Mouse (Mus musculus): Measurements from ENCODE around the gene Vmn2r117. TPM values are rescaled to one million over a fixed set of nuclear protein-coding genes. Genes with fewer than 3 reads are reported as not detected.
"Not testable (repeated sequence)": the region's sequence is repeated elsewhere in the genome, so short reads cannot be mapped to it uniquely, and the experiment has no call there.

Gene Vmn2r117
- not detected in 2 replicates for polyA plus RNA-seq (2015; fragmentation: Nextera tagmentation; extraction: Ambion mirVana)

DNA sequence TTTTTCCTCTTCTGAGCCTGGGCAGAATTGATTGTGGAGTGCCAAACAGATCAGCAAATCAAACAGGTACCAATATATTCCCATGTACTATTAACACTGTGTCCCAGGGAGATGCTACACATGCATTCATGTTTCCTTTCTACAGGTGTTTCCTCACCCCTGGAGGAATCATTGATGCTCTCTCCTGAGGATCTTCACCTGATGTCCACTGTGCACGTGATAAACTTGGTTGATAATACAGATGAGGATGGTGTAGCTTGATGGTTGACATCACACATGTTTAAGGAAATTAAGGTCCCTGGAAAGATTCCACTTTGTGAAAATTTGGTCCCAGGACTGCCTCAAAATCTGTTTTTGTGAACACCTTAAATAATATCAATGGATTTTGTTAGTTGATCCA, at the start of gene Vmn2r117:
Gene Vmn2r117 (minus strand): TSS at position 101 of the 400 bp plus-strand sequence.
- not testable (repeated sequence) for H3K4me3 ChIP-seq; ATAC-seq (ENCODE audit: insufficient number of reproducible peaks, low FRiP score, low TSS enrichment, low read depth); H3K9ac ChIP-seq; H3K27ac ChIP-seq; H3K4me2 ChIP-seq; H3K27me3 ChIP-seq; H3K36me3 ChIP-seq; H3K4me1 ChIP-seq; H3K9me3 ChIP-seq
- WGBS: 54% methylated on average over 1 of the region's 1 CpGs

DNA sequence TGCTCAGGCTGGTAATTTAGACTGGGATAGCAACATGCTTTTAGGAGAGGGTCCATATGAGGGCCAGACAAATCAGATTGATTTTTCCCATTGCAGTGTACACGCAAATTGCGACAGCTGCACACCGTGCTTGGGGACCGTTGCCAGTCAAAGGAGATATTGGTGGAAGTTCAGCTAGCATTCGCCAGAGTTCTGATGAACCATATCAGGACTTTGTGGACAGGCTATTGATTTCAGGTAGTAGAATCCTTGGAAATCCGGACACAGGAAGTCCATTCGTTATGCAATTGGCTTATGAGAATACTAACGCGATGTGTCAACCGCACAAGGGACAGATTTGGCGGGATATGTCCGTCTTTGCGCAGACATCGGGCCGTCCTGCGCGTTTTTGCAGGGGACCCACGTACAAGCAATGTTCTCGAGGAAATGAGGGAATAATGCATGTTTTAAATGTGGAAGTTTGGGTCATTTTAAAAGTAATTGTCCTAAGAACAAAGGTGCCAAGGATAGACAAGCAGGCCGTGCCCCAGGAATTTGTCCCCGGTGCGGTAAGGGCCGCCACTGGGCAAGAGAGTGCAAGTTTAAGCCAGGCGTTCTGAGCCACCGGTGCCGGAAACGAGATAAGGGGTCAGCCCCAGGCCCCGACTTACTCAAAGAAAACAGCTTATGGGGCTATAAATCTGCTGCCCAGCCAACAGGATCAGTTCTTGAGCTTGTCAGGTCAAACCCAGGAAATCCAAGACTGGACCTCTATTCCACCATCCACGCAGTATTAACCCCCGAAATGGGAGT, 43.6 kb upstream of the Vmn2r117 start:
- H3K27ac ChIP-seq; ATAC-seq (ENCODE audit: insufficient number of reproducible peaks, low FRiP score, low TSS enrichment, low read depth); H3K9ac ChIP-seq; H3K4me1 ChIP-seq; H3K9me3 ChIP-seq; H3K36me3 ChIP-seq; H3K4me3 ChIP-seq; H3K27me3 ChIP-seq; H3K4me2 ChIP-seq: not testable (repeated sequence)
- 65% methylated on average over 30 of the region's 30 CpGs for WGBS

DNA sequence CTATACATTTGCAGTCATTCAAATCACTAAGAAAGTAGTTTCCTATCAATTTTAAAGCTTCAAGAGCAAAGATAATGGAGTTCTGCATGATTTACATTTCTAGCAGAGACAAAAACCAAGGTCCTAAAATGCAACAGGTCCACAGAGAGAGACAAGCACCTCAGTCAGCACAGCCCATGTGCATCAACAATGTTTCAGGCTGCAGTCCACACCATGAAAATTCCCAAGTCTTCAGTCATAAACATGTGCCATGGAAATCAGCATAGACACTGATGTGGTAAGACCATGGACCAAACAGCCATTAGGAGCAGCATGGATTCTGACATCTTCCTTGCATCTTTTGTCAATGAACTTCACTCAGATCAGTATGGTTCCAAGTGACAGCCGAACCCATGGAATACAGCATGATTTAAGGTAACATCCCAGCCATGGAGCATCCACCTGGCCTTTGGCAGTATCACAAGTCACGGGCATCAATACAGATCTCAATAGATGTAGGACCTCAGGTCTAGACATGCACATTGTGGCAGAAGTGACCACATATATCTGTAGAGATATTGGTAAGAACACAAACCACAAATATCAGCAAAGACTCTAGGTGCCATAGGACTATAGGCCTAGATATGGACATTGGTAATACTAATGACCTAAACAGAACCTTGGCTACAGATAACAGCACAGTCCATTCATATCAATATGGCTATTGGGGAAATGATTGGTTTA, 39.4 kb upstream of the Vmn2r117 start:
- peak; percentile 67 for ATAC-seq (ENCODE audit: insufficient number of reproducible peaks, low FRiP score, low TSS enrichment, low read depth)
- no peak overlapping the region for H3K27ac ChIP-seq
- H3K9ac ChIP-seq: no peak overlapping the region
- no peak overlapping the region for H3K4me3 ChIP-seq
- no peaks in the 10 kb centered on the region for H3K36me3 ChIP-seq
- no peak overlapping the region for H3K4me2 ChIP-seq
- 71% methylated on average over 2 of the region's 2 CpGs for WGBS
- no peaks in the 10 kb centered on the region for H3K9me3 ChIP-seq
- H3K4me1 ChIP-seq: no peaks in the 10 kb centered on the region
- no peaks in the 10 kb centered on the region for H3K27me3 ChIP-seq

DNA sequence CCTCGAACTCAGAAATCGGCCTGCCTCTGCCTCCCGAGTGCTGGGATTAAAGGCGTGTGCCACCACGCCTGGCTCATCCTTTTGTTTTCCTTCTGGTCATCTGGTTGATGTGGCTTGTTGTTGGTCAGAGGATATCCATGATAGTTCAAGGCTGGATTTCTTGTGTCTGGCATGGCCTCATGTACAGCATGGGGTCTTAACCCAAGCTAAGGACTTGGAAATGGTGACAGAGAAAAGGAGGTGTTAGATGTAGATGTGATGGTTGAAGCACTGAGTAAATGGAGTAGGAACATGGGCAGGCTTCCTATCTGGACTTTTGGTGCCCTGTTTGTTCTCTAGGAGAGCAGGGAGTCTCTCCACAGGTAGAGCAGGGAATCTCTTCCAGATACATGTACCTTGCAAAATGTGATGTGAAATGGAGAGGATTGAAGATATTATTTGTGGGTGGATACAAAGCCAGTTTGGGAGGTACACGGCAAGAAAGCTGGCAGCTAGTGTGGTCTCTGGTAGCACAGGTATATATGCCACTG, 46.3 kb downstream of the Vmn2r117 start:
- 80% methylated on average over 6 of the region's 6 CpGs for WGBS
- H3K27me3 ChIP-seq: no peaks in the 10 kb centered on the region
- ATAC-seq (ENCODE audit: insufficient number of reproducible peaks, low FRiP score, low TSS enrichment, low read depth): no peak

More for the DNA sequence above, 46.3 kb downstream of the Vmn2r117 start:
- no peak overlapping the region for H3K4me3 ChIP-seq
- H3K9ac ChIP-seq: no peak overlapping the region
- no peak overlapping the region for H3K27ac ChIP-seq
- peaks cover 4% of the 10 kb centered on the region; the same call in 1 of the 2 replicates for H3K9me3 ChIP-seq
- no peaks in the 10 kb centered on the region for H3K4me1 ChIP-seq
- H3K36me3 ChIP-seq: no peaks in the 10 kb centered on the region
- no peak overlapping the region for H3K4me2 ChIP-seq

Other genes with a start within 250 kb of the Vmn2r117 start
- gene Vmn2r114, start 167.2 kb downstream of the Vmn2r117 start, polyA plus RNA-seq (2015; fragmentation: Nextera tagmentation; extraction: Ambion mirVana): 0.01 TPM in 1 of 2 replicates, not detected in the other
- gene Vmn2r115, start 136.0 kb downstream of the Vmn2r117 start, polyA plus RNA-seq (2015; fragmentation: Nextera tagmentation; extraction: Ambion mirVana): not detected in 2 replicates
- gene Vmn2r116, start 95.1 kb downstream of the Vmn2r117 start, polyA plus RNA-seq (2015; fragmentation: Nextera tagmentation; extraction: Ambion mirVana): not detected in 2 replicates
- 17.5 and 18.2 TPM in 2 replicates for gene Zfp213, start 84.5 kb upstream of the Vmn2r117 start, polyA plus RNA-seq (2015; fragmentation: Nextera tagmentation; extraction: Ambion mirVana)
- gene Zfp13, start 119.8 kb upstream of the Vmn2r117 start, polyA plus RNA-seq (2015; fragmentation: Nextera tagmentation; extraction: Ambion mirVana): 12.4 and 12.9 TPM in 2 replicates
- gene Zscan10, start 121.2 kb upstream of the Vmn2r117 start, polyA plus RNA-seq (2015; fragmentation: Nextera tagmentation; extraction: Ambion mirVana): 0.16 and 0.18 TPM in 2 replicates
- gene Mmp25, start 165.6 kb upstream of the Vmn2r117 start, polyA plus RNA-seq (2015; fragmentation: Nextera tagmentation; extraction: Ambion mirVana): 0.79 and 0.86 TPM in 2 replicates
- 20.8 and 21.3 TPM in 2 replicates for gene Bicdl2, start 180.8 kb upstream of the Vmn2r117 start, polyA plus RNA-seq (2015; fragmentation: Nextera tagmentation; extraction: Ambion mirVana)
- gene Hcfc1r1, start 193.9 kb upstream of the Vmn2r117 start, polyA plus RNA-seq (2015; fragmentation: Nextera tagmentation; extraction: Ambion mirVana): 84.2 and 99.2 TPM in 2 replicates
- 38.8 and 43.2 TPM in 2 replicates for gene Thoc6, start 194.2 kb upstream of the Vmn2r117 start, polyA plus RNA-seq (2015; fragmentation: Nextera tagmentation; extraction: Ambion mirVana)
- gene Tnfrsf12a, start 197.8 kb upstream of the Vmn2r117 start, polyA plus RNA-seq (2015; fragmentation: Nextera tagmentation; extraction: Ambion mirVana): 28.0 and 43.9 TPM in 2 replicates
- gene Cldn6, start 199.6 kb upstream of the Vmn2r117 start, polyA plus RNA-seq (2015; fragmentation: Nextera tagmentation; extraction: Ambion mirVana): 7.0 and 10.1 TPM in 2 replicates
- 5.1 and 5.8 TPM in 2 replicates for gene Cldn9, start 204.3 kb upstream of the Vmn2r117 start, polyA plus RNA-seq (2015; fragmentation: Nextera tagmentation; extraction: Ambion mirVana)
- gene 1520401A03Rik, start 243.1 kb upstream of the Vmn2r117 start, polyA plus RNA-seq (2015; fragmentation: Nextera tagmentation; extraction: Ambion mirVana): 2.2 and 2.9 TPM in 2 replicates
- gene Pkmyt1, start 246.6 kb upstream of the Vmn2r117 start, polyA plus RNA-seq (2015; fragmentation: Nextera tagmentation; extraction: Ambion mirVana): 45.6 and 49.5 TPM in 2 replicates

Data from limb, embryonic 15.5 days (tissue).